Mouse (Mus musculus) stomach, embryonic 14.5 days (tissue): ENCODE data around the gene Gm17018. TPM values are rescaled to one million over a fixed set of nuclear protein-coding genes. Genes with fewer than 3 reads are reported as not detected.

ENCODE experiments used
- ATAC-seq: fragments of 200-750 bp; cut with Nextera tagmentation; 2 replicates; pipeline ENCODE4 v1.8.0; 2017; ENCODE audit warnings: low read depth, moderate TSS enrichment; ENCODE audit not compliant: insufficient number of reproducible peaks, insufficient read depth, low FRiP score
- H3K27ac ChIP-seq: fragments of 300-500 bp; sonication (generic); 2 replicates; pipeline ENCODE4 v1.5.1; 2014; ENCODE audit warnings: mild to moderate bottlenecking, low read length, moderate library complexity, mixed read lengths
- H3K27me3 ChIP-seq: fragments of 300-500 bp; sonication (generic); 2 replicates; pipeline ENCODE4 v1.6.1; 2014; ENCODE audit warnings: low read length, control low read depth, mixed read lengths; ENCODE audit not compliant: control insufficient read depth, insufficient read depth
- H3K36me3 ChIP-seq: fragments of 300-500 bp; sonication (generic); 2 replicates; pipeline ENCODE4 v1.6.1; 2014; ENCODE audit warnings: mild to moderate bottlenecking, control low read depth, low read length, moderate library complexity, mixed read lengths; ENCODE audit not compliant: control insufficient read depth, insufficient read depth
- H3K4me1 ChIP-seq: fragments of 300-500 bp; sonication (generic); 2 replicates; pipeline ENCODE4 v1.6.1; 2014; ENCODE audit warnings: low read length, control low read depth, mixed read lengths; ENCODE audit not compliant: control insufficient read depth, insufficient read depth
- H3K4me2 ChIP-seq: fragments of 300-500 bp; sonication (generic); replicated peaks from 2 replicates; pipeline ENCODE4 v1.6.1; 2014; ENCODE audit warnings: low read depth, low read length, control low read depth
- H3K4me3 ChIP-seq: fragments of 300-500 bp; sonication (generic); 2 replicates; pipeline ENCODE4 v1.5.1; 2014; ENCODE audit warnings: low read depth, low read length, control low read depth
- H3K9ac ChIP-seq: fragments of 300-500 bp; sonication (generic); replicated peaks from 2 replicates; pipeline ENCODE4 v1.6.1; 2014; ENCODE audit warnings: low read depth, mild to moderate bottlenecking, control low read depth, low read length, moderate library complexity, mixed read lengths
- H3K9me3 ChIP-seq: fragments of 300-500 bp; sonication (generic); 2 replicates; pipeline ENCODE4 v1.6.1; 2016; ENCODE audit warnings: low read depth, low read length, control low read depth; ENCODE audit not compliant: control insufficient read depth
- WGBS: fragments of 180-500 bp; shearing (Covaris S2); extraction: QIAGEN DNeasy Blood & Tissue Kit; methylation state at CpG from one replicate; pipeline ENCODE4 v1.1.7; 2014; 5-methylcytosine and 5-hydroxymethylcytosine counted together
- polyA plus RNA-seq: library from polyadenylated mRNA; unstranded; fragments of >200 nt; fragmentation: Nextera tagmentation; extraction: Ambion mirVana; gene quantifications from 2 replicates; pipeline ENCODE4 v1.2.1, GENCODE M21; 2014

Gene Gm17018
- polyA plus RNA-seq, 1 experiment from 2014 or later: 45.4 TPM

GRCm38 (mm10) chr19:45628649-45629048 is 68.2 kb downstream of the Gm17018 start:
- H3K9ac ChIP-seq: no peak overlapping the region
- H3K9me3 ChIP-seq: no peaks in the 10 kb centered on the region
- no peaks in the 10 kb centered on the region for H3K27me3 ChIP-seq
- no peak overlapping the region for H3K4me2 ChIP-seq
- peaks cover 2% of the 10 kb centered on the region; the same call in 1 of the 2 replicates for H3K36me3 ChIP-seq
- H3K4me1 ChIP-seq: 0 out of 2 replicates have a peak, but pooled peaks cover 7% of the 10 kb centered on the region
- H3K4me3 ChIP-seq: no peak overlapping the region
- no peak for ATAC-seq
- H3K27ac ChIP-seq: no peak overlapping the region
- WGBS: 31% methylated on average over 6 of the region's 6 CpGs

GRCm38 (mm10) chr19:45629219-45629618 is 68.8 kb downstream of the Gm17018 start:
- no peaks in the 10 kb centered on the region for H3K9me3 ChIP-seq
- 84% methylated on average over 3 of the region's 3 CpGs for WGBS
- H3K36me3 ChIP-seq: peaks cover 7% of the 10 kb centered on the region; the same call in 1 of the 2 replicates
- no peak overlapping the region for H3K4me2 ChIP-seq
- no peak overlapping the region for H3K9ac ChIP-seq
- H3K27ac ChIP-seq: no peak overlapping the region
- H3K27me3 ChIP-seq: no peaks in the 10 kb centered on the region
- H3K4me3 ChIP-seq: no peak overlapping the region
- H3K4me1 ChIP-seq: 0 out of 2 replicates have a peak, but pooled peaks cover 7% of the 10 kb centered on the region
- no peak for ATAC-seq

Other genes starting within 250 kb of the Gm17018 start
- gene Btrc, start 196.9 kb upstream of the Gm17018 start, polyA plus RNA-seq: 46.3 and 52.1 TPM in 2 replicates
- gene Poll, start 84 bp upstream of the Gm17018 start, polyA plus RNA-seq: 12.2 and 12.5 TPM in 2 replicates
- 7.2 and 9.4 TPM in 2 replicates for gene Fbxw4, start 99.7 kb downstream of the Gm17018 start, polyA plus RNA-seq
- gene Fgf8, start 182.3 kb downstream of the Gm17018 start, polyA plus RNA-seq: not detected in 2 replicates
- 14.8 and 16.0 TPM in 2 replicates for gene Npm3, start 189.0 kb downstream of the Gm17018 start, polyA plus RNA-seq
- 74.4 and 74.8 TPM in 2 replicates for gene Mgea5, start 223.2 kb downstream of the Gm17018 start, polyA plus RNA-seq